Mouse (Mus musculus) C2C12 (cell line): ENCODE measurements at regions not wholly inside any gene's neighbourhood (a gene's known extent, or its start where the extent isn't known, plus 50 kb on each side); places are given as distances from the start of the nearest gene placed in this dataset.

Experiments used
- CTCF ChIP-seq: IDR thresholded peaks from one replicate; pipeline ENCODE4 v1.5.1; 2011; ENCODE audit not compliant: control insufficient read depth, insufficient read depth, insufficient read length
- MAX ChIP-seq: IDR thresholded peaks from one replicate; pipeline ENCODE4 v1.6.1; 2011; ENCODE audit warnings: mild to moderate bottlenecking, control low read depth
- MYOG ChIP-seq: IDR thresholded peaks from one replicate; pipeline ENCODE4 v1.6.1; 2011; ENCODE audit not compliant: control insufficient read depth, insufficient read length; ENCODE audit errors: extremely low read depth
- USF1 ChIP-seq: IDR thresholded peaks from one replicate; pipeline ENCODE4 v1.6.1; 2011; ENCODE audit warnings: low read depth, mild to moderate bottlenecking, control low read depth, moderate library complexity

- TF ChIP-seq MAX (no peak), CTCF (no peak), USF1 (no peak), MYOG (no peak)
Observed at GRCm38 (mm10) chr4:105708080-105708796, 81.4 kb upstream of the Gm12728 start.
